Mouse (Mus musculus): ENCODE data around the gene E330009J07Rik.
A peak's percentile ranks its signal among the peaks of the same experiment; 100 is the strongest.

E330009J07Rik gene

DNA sequence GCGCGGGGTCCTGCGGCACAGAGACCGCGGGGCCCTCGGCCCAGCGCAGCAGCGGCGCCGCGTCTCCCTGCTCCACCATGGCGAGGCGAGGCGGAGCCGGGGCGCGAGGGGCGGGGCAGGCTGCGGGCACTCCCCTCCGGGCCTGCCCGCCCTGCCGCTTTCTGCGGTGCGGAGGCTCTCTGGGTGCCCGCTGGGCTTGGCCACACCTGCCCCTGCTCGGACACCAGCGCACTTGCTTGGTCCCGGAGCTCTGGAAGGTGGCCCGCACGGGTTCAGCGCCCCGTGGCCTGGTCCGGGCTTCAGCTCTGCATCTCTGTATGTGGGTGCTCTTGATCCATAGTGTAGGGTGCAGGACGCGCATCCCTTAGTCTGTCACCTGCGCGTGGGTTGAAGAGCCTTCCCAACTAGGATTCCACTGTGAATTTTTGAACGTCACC, at the start of gene E330009J07Rik:
TSS of gene E330009J07Rik (minus strand) at position 89 of the 437 bp plus-strand sequence.
- DNase-seq (ENCODE audit: low read depth, low spot score) = peak; percentile 10

GRCm38 (mm10) chr6:40482318-40482717, 46.4 kb upstream of the E330009J07Rik start:
- DNase-seq (ENCODE audit: low read depth, low spot score) = no peak

- no peak for DNase-seq (ENCODE audit: low read depth, low spot score)
Measured at GRCm38 (mm10) chr6:40479705-40480104, 43.8 kb upstream of the E330009J07Rik start.

GRCm38 (mm10) chr6:40476132-40476531, 40.2 kb upstream of the E330009J07Rik start:
- no peak for DNase-seq (ENCODE audit: low read depth, low spot score)

GRCm38 (mm10) chr6:40471720-40472010, 35.7 kb upstream of the E330009J07Rik start:
- no peak for DNase-seq (ENCODE audit: low read depth, low spot score)

- peak; percentile 94 for DNase-seq (ENCODE audit: low read depth, low spot score)
Measured at GRCm38 (mm10) chr6:40470916-40471719, 35.2 kb upstream of the E330009J07Rik start, which contains the start of gene Ssbp1. TSS of gene Ssbp1 (plus strand) at chr6:40471352.

DNA sequence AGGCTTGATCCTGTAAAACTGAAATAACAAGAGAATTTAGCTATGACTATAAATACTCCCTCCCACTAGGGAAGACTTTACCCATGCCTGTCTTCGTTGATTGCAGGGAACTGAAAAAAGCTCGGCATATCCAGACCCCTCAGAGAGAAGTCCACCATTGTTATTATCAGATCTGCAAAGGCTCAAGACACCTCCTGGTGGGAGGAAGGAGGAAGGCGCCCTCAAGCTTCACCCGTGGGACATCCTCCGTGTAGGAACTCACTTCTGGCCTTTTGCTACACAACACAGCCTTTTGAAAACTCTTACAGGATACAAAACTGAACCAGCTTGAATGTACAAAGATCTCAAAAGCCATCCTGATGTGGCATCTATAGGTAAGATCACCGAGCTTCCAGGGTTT, 29.8 kb upstream of the E330009J07Rik start:
- DNase-seq (ENCODE audit: low read depth, low spot score) = no peak

GRCm38 (mm10) chr6:40454436-40455041, 18.6 kb upstream of the E330009J07Rik start:
- DNase-seq (ENCODE audit: low read depth, low spot score) = no peak

DNA sequence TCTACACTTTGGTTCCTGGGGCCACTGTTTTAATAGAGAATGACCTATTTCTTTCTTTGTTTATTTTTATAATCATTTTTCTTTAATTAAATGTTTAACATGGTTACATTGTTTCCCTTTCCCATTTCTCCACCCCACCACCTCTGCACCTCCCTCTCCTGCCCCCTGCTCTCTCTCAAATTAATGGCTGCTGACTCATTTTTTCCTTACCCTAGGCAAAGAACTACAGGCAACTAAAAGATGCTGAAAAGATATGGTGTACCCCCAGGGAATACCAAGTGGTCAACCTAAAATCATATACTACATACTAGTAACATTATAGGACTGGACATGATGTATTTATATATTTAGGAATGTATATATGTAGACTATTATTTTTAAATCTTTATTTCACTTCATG, 12.7 kb upstream of the E330009J07Rik start:
- no peak for DNase-seq (ENCODE audit: low read depth, low spot score)

- DNase-seq (ENCODE audit: low read depth, low spot score) = no peak
Measured at GRCm38 (mm10) chr6:40443281-40443928, 7.5 kb upstream of the E330009J07Rik start.

GRCm38 (mm10) chr6:40441755-40442154, 5.8 kb upstream of the E330009J07Rik start:
- no peak for DNase-seq (ENCODE audit: low read depth, low spot score)

DNA sequence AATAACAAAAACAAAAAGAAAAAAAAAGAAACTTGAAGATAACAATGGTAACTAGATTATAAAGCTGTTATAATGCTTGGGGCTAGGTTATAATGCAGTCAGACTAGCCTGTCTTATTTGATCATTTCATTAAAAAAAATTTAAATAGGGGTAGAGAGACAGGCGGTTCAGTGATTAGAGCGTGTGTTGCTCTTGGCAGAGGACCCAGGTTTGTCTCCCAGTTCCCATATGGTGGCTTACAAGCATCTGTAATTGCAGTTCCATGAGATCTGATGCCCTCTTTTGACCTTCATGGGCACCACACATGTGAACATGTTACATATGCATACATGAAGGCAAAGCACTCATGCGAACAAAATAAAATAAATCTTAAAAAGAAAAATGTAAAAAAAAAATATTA, 5.3 kb upstream of the E330009J07Rik start:
- no peak for DNase-seq (ENCODE audit: low read depth, low spot score)

DNA sequence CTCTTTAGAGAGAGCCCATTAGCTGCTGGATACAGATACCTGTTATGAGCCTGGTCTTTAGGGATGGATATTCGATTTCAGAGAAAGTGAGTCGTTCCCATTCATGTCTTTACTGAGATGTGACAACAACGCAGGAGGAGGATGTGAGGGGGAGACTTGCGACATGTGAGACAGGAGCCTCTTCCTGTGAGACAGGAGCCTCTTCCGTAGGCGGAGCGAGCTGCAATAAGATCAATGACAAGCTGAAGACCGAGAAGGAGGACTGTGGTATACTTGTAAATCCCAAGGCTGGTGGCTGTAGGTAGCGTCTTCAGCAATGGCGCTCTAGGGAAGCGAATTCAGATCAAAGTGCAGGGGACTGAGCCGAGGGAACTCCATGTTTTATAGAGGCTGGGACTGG, 3.8 kb upstream of the E330009J07Rik start:
- DNase-seq (ENCODE audit: low read depth, low spot score) = no peak

GRCm38 (mm10) chr6:40438936-40439335, 3.0 kb upstream of the E330009J07Rik start, which contains the start of gene Wee2:
TSS of gene Wee2 (plus strand) at chr6:40439088.
- no peak for DNase-seq (ENCODE audit: low read depth, low spot score)

GRCm38 (mm10) chr6:40435151-40436046, 536 bp downstream of the E330009J07Rik start:
- no peak for DNase-seq (ENCODE audit: low read depth, low spot score)

DNA sequence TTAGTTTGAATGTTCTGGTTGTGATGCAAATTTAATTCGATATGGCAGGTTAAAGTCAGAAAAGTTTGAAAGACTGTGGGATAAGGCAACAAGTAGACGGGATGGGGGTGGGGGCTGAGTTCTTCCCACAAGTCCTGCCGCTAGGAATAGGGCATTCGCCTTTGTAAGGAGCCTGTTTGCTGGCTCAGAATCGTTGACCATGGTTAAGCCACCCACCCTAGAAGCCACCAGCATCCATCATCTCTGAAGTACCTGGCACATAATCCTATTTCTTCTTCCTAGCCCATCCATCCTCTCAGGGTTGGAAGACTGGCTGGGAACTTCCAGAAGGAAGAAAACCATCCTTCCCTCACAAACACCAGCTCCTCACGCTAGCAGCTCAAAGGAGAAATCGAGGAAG, 1.2 kb downstream of the E330009J07Rik start:
- DNase-seq (ENCODE audit: low read depth, low spot score) = no peak

GRCm38 (mm10) chr6:40432346-40433275, 3.3 kb downstream of the E330009J07Rik start:
- no peak for DNase-seq (ENCODE audit: low read depth, low spot score)

DNA sequence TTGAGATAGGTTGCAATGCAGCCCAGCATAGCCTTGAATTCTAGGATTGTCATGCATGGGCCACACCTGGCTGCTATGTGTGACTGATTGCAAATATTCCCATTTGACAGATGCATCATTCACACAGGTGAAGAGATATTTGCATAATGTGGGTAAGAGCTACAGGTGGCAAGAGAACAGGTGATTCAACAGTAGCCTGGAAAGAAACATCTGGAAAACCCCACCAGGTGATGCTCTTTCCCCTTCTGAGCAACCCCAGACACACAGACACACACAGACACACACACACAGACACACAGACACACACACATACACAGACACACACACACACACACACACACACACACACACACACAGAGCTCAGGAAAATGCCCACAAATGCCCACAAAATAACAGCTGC, 4.1 kb downstream of the E330009J07Rik start:
- no peak for DNase-seq (ENCODE audit: low read depth, low spot score)

GRCm38 (mm10) chr6:40431356-40431755, 4.6 kb downstream of the E330009J07Rik start:
- DNase-seq (ENCODE audit: low read depth, low spot score) = no peak

DNA sequence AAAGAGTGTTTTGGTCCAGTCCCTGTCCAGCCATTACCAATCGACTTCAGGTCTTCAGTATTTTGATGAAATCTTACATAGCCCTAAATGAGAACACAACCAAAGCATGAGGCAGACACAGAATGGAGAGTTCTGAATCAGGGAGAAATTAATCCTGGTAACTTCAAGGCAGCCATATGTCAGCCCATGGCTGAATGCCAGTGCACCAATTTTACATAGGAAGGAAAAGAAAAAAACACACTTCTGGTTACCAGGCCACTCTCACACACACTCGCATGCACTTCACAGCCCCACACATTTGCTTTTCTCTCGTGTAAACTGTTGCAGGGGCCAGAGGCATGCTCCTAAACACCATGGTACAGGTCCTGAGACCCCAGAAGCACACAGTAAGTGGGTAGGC, 5.1 kb downstream of the E330009J07Rik start:
- no peak for DNase-seq (ENCODE audit: low read depth, low spot score)
